Comparison of ENCODE assay signal across 20 mouse cellular contexts in the genomic region with DNA sequence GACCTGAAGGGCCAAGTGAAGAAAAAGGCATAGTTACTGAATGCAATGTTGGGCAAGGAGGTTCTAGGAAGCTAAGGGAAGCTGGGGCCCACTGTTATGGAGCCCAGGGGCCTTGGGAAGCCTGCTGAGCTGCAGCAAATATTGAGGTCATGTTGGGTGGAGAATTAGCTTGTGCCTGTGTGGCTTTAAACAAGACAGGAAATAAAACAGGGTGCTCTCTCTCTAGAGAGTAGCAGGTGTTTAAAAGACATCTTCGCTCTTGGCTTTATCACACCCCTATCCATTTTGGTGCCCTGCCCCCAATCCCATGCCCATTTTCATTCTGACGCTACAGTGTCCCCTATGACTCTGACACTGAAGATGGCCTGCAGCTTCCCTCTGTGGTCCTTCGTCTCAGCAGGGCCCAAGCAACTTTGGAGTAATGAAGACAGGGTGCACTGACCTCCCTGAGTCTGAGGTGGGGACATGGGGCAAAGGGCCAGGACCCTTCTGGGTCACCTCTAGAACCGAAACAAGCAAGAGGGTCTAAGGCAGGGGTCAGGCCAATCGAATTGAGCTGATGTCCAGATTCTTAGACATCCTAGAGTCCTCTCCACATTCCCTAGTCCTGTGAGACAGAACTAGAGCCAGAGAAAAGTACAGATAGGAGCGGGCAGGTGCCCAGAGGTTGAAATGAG. TPM values are rescaled to one million over a fixed set of nuclear protein-coding genes. Genes with fewer than 3 reads are reported as not detected.
DNase-seq lines count a peak whose midpoint lies in the region; ATAC-seq and TF ChIP-seq lines count a peak whose summit lies in the region.
"Had no signal": no experiment of that assay in that cellular context is flagged by ENCODE, and none has a peak within 500 bp of the region (broad histone marks: within the 10 kb centered on the region; RNA-seq: fewer than 3 reads in every experiment).

No protein-coding gene starts in this region.

- WGBS in heart, postnatal 0 days = 84% methylated on average over 6 of the region's 6 CpGs
- 85% methylated on average over 6 of the region's 6 CpGs for WGBS in heart, embryonic 11.5 days (ENCODE audit: insufficient replicate concordance)

- peaks cover 40% of the 10 kb centered on the region for H3K4me1 ChIP-seq in heart, postnatal 0 days (ENCODE audit: control insufficient read depth, insufficient read depth)
- peaks cover 8% of the 10 kb centered on the region for H3K4me1 ChIP-seq in heart, embryonic 11.5 days (ENCODE audit: control insufficient read depth, insufficient read depth, low read length)
- peaks cover 8 to 36% of the 10 kb centered on the region in 2 experiments for H3K4me1 ChIP-seq in MEL (ENCODE audit: control insufficient read depth in 1 of 2, insufficient read depth in 2 of 2, low read length in 2 of 2)

- H3K79me2 ChIP-seq in MEL (ENCODE audit: control insufficient read depth, insufficient read depth, low read length, poor library complexity) = peaks cover 8% of the 10 kb centered on the region

- no peak for TF ChIP-seq POLR2A in MEL (IDR thresholded peaks at IDR 0.05; ENCODE audit: control insufficient read depth in 1 of 2, insufficient read depth in 1 of 2, low read depth in 1 of 2, low read length in 2 of 2, poor library complexity in 1 of 2)

- no peaks in the 10 kb centered on the region for H3K27me3 ChIP-seq in heart, postnatal 0 days (ENCODE audit: control insufficient read depth, insufficient read depth, low read length)
- no peaks in the 10 kb centered on the region for H3K27me3 ChIP-seq in heart, embryonic 11.5 days (ENCODE audit: control insufficient read depth, insufficient read depth, low read length)
- H3K27me3 ChIP-seq in MEL (ENCODE audit: control insufficient read depth in 1 of 2, insufficient read depth in 2 of 2, low read length in 2 of 2) = no peaks in the 10 kb centered on the region
- H3K27me3 ChIP-seq: heart, embryonic 15.5 days; Patski had no signal

- H3K36me3 ChIP-seq in heart, postnatal 0 days (replicated peaks; ENCODE audit: control insufficient read depth, insufficient read depth, low read length) = no peaks in the 10 kb centered on the region
- no peaks in the 10 kb centered on the region for H3K36me3 ChIP-seq in heart, embryonic 11.5 days (ENCODE audit: control insufficient read depth, insufficient read depth, low read length)
- H3K36me3 ChIP-seq in MEL (ENCODE audit: control insufficient read depth in 1 of 2, insufficient read depth in 2 of 2, low read length in 2 of 2) = peaks cover 0 to 15% of the 10 kb centered on the region in 2 experiments; a peak in 2 of 4 replicates
- H3K36me3 ChIP-seq: heart, embryonic 15.5 days; hindbrain, embryonic 10.5 days had no signal

- TF ChIP-seq CTCF in heart, postnatal 0 days (IDR thresholded peaks at IDR 0.05; ENCODE audit: low read depth) = no peak
- TF ChIP-seq CTCF in MEL (IDR thresholded peaks at IDR 0.05 in 2 of 3, conservative IDR thresholded peaks at IDR 0.05 in 1 of 3; ENCODE audit: control insufficient read depth in 1 of 3, insufficient read depth in 1 of 3, low read depth in 2 of 3, low read length in 3 of 3, poor library complexity in 1 of 3, severe bottlenecking in 1 of 3) = no peak

- no peak for TF ChIP-seq RAD21 in MEL (IDR thresholded peaks at IDR 0.05; ENCODE audit: low read depth, low read length)

- no peaks in the 10 kb centered on the region for H3K9me3 ChIP-seq in heart, postnatal 0 days (replicated peaks; ENCODE audit: control insufficient read depth, low read length)
- H3K9me3 ChIP-seq in heart, embryonic 11.5 days (replicated peaks; ENCODE audit: control insufficient read depth, low read length) = no peaks in the 10 kb centered on the region; the same call in 1 of the 2 replicates
- H3K9me3 ChIP-seq in MEL (replicated peaks; ENCODE audit: insufficient read depth, low read length) = no peaks in the 10 kb centered on the region
- H3K9me3 ChIP-seq: heart, embryonic 15.5 days; hindbrain, embryonic 10.5 days had no signal

- no peak overlapping the region for H3K9ac ChIP-seq in heart, postnatal 0 days (replicated peaks; ENCODE audit: low read depth, low read length)
- H3K9ac ChIP-seq in heart, embryonic 11.5 days (ENCODE audit: low read depth, low read length) = no peak overlapping the region
- H3K9ac ChIP-seq in MEL (ENCODE audit: control insufficient read depth, low read depth, low read length, poor library complexity, severe bottlenecking) = no peak overlapping the region; the same call in 1 of the 2 replicates
- H3K9ac ChIP-seq: liver, embryonic 14.5 days had no signal

- no peak overlapping the region for H3K4me3 ChIP-seq in heart, postnatal 0 days (ENCODE audit: low read depth, low read length)
- no peak overlapping the region for H3K4me3 ChIP-seq in heart, embryonic 11.5 days (ENCODE audit: low read depth, low read length)
- H3K4me3 ChIP-seq in MEL (ENCODE audit: control insufficient read depth in 1 of 2, insufficient read depth in 1 of 2, low read depth in 2 of 2, low read length in 2 of 2) = peak overlapping the region in 1 of 2 experiments; percentile 55; a peak in 1 of 4 replicates
- H3K4me3 ChIP-seq: myocyte had no signal

- no peak for ATAC-seq in heart, postnatal 0 days (ENCODE audit: insufficient read depth, low read depth)
- ATAC-seq in heart, embryonic 11.5 days (replicated peaks; ENCODE audit: insufficient number of reproducible peaks, low FRiP score, low TSS enrichment) = no peak
- ATAC-seq: intestine, postnatal 0 days; Patski had no signal

- DNase-seq in cerebellum, adult 9-10 months = peak; percentile 58
- DNase-seq in cerebellum, postnatal 36 days = no peak
- DNase-seq in heart, postnatal 0 days (ENCODE audit: low spot score) = no peak
- DNase-seq in MEL (ENCODE audit: low read depth, low spot score) = no peak
- peak; percentile 58 for DNase-seq in thymus, postnatal 14 days
- DNase-seq in urinary bladder, adult 18-20 months (ENCODE audit: low spot score in 2 of 2) = no peak
- DNase-seq in urinary bladder, postnatal 14 days (ENCODE audit: low spot score) = no peak
- DNase-seq: adrenal gland, postnatal 36 days; cerebellum, adult 11 months; gastrocnemius, postnatal 10 days; heart, adult 2 months; kidney, postnatal 25 days; layer of hippocampus, postnatal 36 days had no signal

- H3K27ac ChIP-seq in heart, postnatal 0 days (ENCODE audit: low read depth) = peak overlapping the region; percentile 97; the same call in 1 of the 2 replicates
- H3K27ac ChIP-seq in heart, embryonic 11.5 days (ENCODE audit: low read depth, low read length) = no peak overlapping the region
- H3K27ac ChIP-seq in MEL (ENCODE audit: control insufficient read depth, low read depth, low read length) = peak overlapping the region; percentile 80
- H3K27ac ChIP-seq: liver, embryonic 14.5 days had no signal

- no peak overlapping the region for H3K4me2 ChIP-seq in heart, postnatal 0 days (ENCODE audit: low read depth, low read length)
- no peak overlapping the region for H3K4me2 ChIP-seq in heart, embryonic 11.5 days

- TF ChIP-seq EP300 in heart, postnatal 0 days (IDR thresholded peaks at IDR 0.05; ENCODE audit: low read depth) = no peak
- no peak for TF ChIP-seq EP300 in MEL (IDR thresholded peaks at IDR 0.05; ENCODE audit: low read depth in 1 of 2, low read length in 2 of 2)

TF ChIP-seq in MEL, 35 proteins besides CTCF, POLR2A, EP300 and RAD21:
- TF ChIP-seq NRF1 (IDR thresholded peaks at IDR 0.05; ENCODE audit: insufficient read depth, low read depth, low read length, poor library complexity, severe bottlenecking) (no peak), ELF1 (IDR thresholded peaks at IDR 0.05; ENCODE audit: low read depth, low read length) (no peak), JUND (IDR thresholded peaks at IDR 0.05; ENCODE audit: low read depth, low read length) (no peak), MXI1 (IDR thresholded peaks at IDR 0.05; ENCODE audit: low read depth, low read length) (no peak), UBTF (IDR thresholded peaks at IDR 0.05; ENCODE audit: borderline replicate concordance, insufficient read depth, low read depth, low read length) (no peak), GATA1 (IDR thresholded peaks at IDR 0.05; ENCODE audit: low read depth, low read length) (no peak), USF2 (IDR thresholded peaks at IDR 0.05; ENCODE audit: borderline replicate concordance in 1 of 2, insufficient read depth in 1 of 2, low read depth in 1 of 2, low read length in 2 of 2) (no peak), ZNF384 (IDR thresholded peaks at IDR 0.05; ENCODE audit: low read depth, low read length) (no peak)
TF ChIP-seq in MEL: peak in this region for 0.

RNA-seq across cellular contexts. Expression of a gene that starts 1.4 kb away (rescaled TPM):
- total RNA-seq in heart, postnatal 0 days (2014; rRNA removed; ENCODE audit: low replicate concordance) = 25.7 and 35.2 TPM in 2 replicates
- 7.1 and 7.3 TPM in 2 replicates for polyA plus RNA-seq in heart, postnatal 0 days (2015; fragmentation: Nextera tagmentation; extraction: Ambion mirVana)
- 4.8 and 6.2 TPM in 2 replicates for polyA plus RNA-seq in heart, embryonic 11.5 days (2014; fragmentation: Nextera tagmentation; extraction: Ambion mirVana)
- total RNA-seq in MEL (2012; rRNA removed) = 6.9 and 7.8 TPM in 2 replicates
- 10 to 100 TPM in 1 of 2 experiments, not detected in 1; 10.8 TPM for polyA plus RNA-seq in MEL (2012; ENCODE audit: insufficient read depth in 1 of 2, insufficient read length in 2 of 2, low read depth in 1 of 2, low replicate concordance in 2 of 2, missing spikeins in 1 of 2)

RNA-seq across cellular contexts. Expression of a gene that starts 55.3 kb away (rescaled TPM):
- total RNA-seq in heart, postnatal 0 days (2014; rRNA removed; ENCODE audit: low replicate concordance) = 13.2 and 19.3 TPM in 2 replicates
- polyA plus RNA-seq in heart, postnatal 0 days (2015; fragmentation: Nextera tagmentation; extraction: Ambion mirVana) = 14.4 and 15.2 TPM in 2 replicates
- polyA plus RNA-seq in heart, embryonic 11.5 days (2014; fragmentation: Nextera tagmentation; extraction: Ambion mirVana) = 4.7 and 5.6 TPM in 2 replicates
- 0.12 TPM in 1 of 2 replicates, not detected in the other for total RNA-seq in MEL (2012; rRNA removed)
- under 1 TPM in 1 of 2 experiments, not detected in 1; 0.25 TPM for polyA plus RNA-seq in MEL (2012; ENCODE audit: insufficient read depth in 1 of 2, insufficient read length in 2 of 2, low read depth in 1 of 2, low replicate concordance in 2 of 2, missing spikeins in 1 of 2)

Comparison
In these comparisons a context has a peak if more than half of its experiments do, and no peak if none do; other contexts are left out.
1. DNase-seq: peak in cerebellum, adult 9-10 months (single experiment) and thymus, postnatal 14 days (single experiment); none in cerebellum, postnatal 36 days (0 of 2), heart, postnatal 0 days (single experiment), MEL (single experiment), urinary bladder, adult 18-20 months (0 of 2) and urinary bladder, postnatal 14 days (single experiment).